ENCODE assay signal across 9 mouse cellular contexts in genomic region chr7:123503358-123503757, GRCm38 (mm10). TPM values are rescaled to one million over a fixed set of nuclear protein-coding genes. Genes with fewer than 3 reads are reported as not detected.
DNase-seq lines count a peak whose midpoint lies in the region; ATAC-seq and TF ChIP-seq lines count a peak whose summit lies in the region.
"Had no signal": no experiment of that assay in that cellular context is flagged by ENCODE, and none has a peak within 500 bp of the region (broad histone marks: within the 10 kb centered on the region; RNA-seq: fewer than 3 reads in every experiment).

No protein-coding gene starts in this region.

- DNase-seq in kidney, adult 2 months = peak; percentile 30
- peak; percentile 23 to 72 for DNase-seq in adrenal gland, adult (ENCODE audit: inconsistent age in 2 of 2, low spot score in 1 of 2)
- DNase-seq in heart, postnatal 4 days = peak; percentile 77
- DNase-seq in retina, postnatal 1 day = peak; percentile 56
- no peak for DNase-seq in frontal cortex, postnatal 25 days (ENCODE audit: low spot score in 2 of 2)

- no peaks in the 10 kb centered on the region for H3K36me3 ChIP-seq in kidney, adult 2 months (ENCODE audit: control insufficient read depth, insufficient read depth, low read length)
- H3K36me3 ChIP-seq in kidney, embryonic 14.5 days (ENCODE audit: control insufficient read depth, insufficient read depth, low read length) = no peaks in the 10 kb centered on the region

- TF ChIP-seq POLR2A in kidney, adult 2 months (IDR thresholded peaks at IDR 0.05; ENCODE audit: low read depth, low read length) = no peak

- peaks cover 17% of the 10 kb centered on the region for H3K9me3 ChIP-seq in kidney, embryonic 14.5 days (ENCODE audit: control insufficient read depth, low read length)

- 36% methylated on average over 1 of the region's 1 CpGs for WGBS in kidney, adult 2 months
- WGBS in kidney, embryonic 14.5 days = 17% methylated on average over 1 of the region's 1 CpGs

- H3K4me3 ChIP-seq in kidney, adult 2 months (ENCODE audit: insufficient read depth, low read depth, low read length) = no peak overlapping the region
- no peak overlapping the region for H3K4me3 ChIP-seq in kidney, embryonic 14.5 days (ENCODE audit: low read length)

- no peak overlapping the region for H3K4me2 ChIP-seq in kidney, embryonic 14.5 days (replicated peaks; ENCODE audit: low read depth, low read length)

- no peaks in the 10 kb centered on the region; the same call in 1 of the 2 replicates for H3K27me3 ChIP-seq in kidney, adult 2 months (replicated peaks; ENCODE audit: control insufficient read depth, insufficient read depth, low read length)
- no peaks in the 10 kb centered on the region for H3K27me3 ChIP-seq in kidney, embryonic 14.5 days (ENCODE audit: control insufficient read depth, insufficient read depth, low read length)

- no peak for ATAC-seq in kidney, embryonic 14.5 days (ENCODE audit: low FRiP score, low TSS enrichment)
- ATAC-seq in granulocyte monocyte progenitor cell, adult 5-6 weeks (replicated peaks; ENCODE audit: poor library complexity, severe bottlenecking) = no peak
- no peak for ATAC-seq in frontal cortex, adult (ENCODE audit: low TSS enrichment)

- no peaks in the 10 kb centered on the region for H3K4me1 ChIP-seq in kidney, adult 2 months (ENCODE audit: control insufficient read depth, insufficient read depth, low read length)
- H3K4me1 ChIP-seq in kidney, embryonic 14.5 days (ENCODE audit: control insufficient read depth, insufficient read depth, low read length) = peaks cover 4% of the 10 kb centered on the region; the same call in 1 of the 2 replicates

- no peak overlapping the region for H3K9ac ChIP-seq in kidney, embryonic 14.5 days (ENCODE audit: low read depth, low read length)

- H3K27ac ChIP-seq in kidney, adult 2 months (ENCODE audit: insufficient read depth, low read depth, low read length) = no peak overlapping the region
- no peak overlapping the region for H3K27ac ChIP-seq in kidney, embryonic 14.5 days (ENCODE audit: low read depth, low read length)

- no peak for TF ChIP-seq CTCF in kidney, adult 2 months (conservative IDR thresholded peaks at IDR 0.05; ENCODE audit: insufficient read depth, insufficient read length, low read depth, low read length)

RNA-seq across cellular contexts. Expression of gene Zkscan2, which starts 3.1 kb away (rescaled TPM):
- polyA plus RNA-seq in kidney, adult 2 months (2012; rRNA removed) = 0.06 and 0.07 TPM in 2 replicates
- polyA plus RNA-seq in kidney, embryonic 14.5 days (2014; fragmentation: Nextera tagmentation; extraction: Ambion mirVana) = 2.4 and 5.0 TPM in 2 replicates
- 1 to 10 TPM; 1.3 to 1.5 TPM for total RNA-seq in heart, postnatal 4 days (2021)
- 0.11 TPM in 1 of 2 replicates, not detected in the other for total RNA-seq in granulocyte monocyte progenitor cell, adult 5-6 weeks (2014; fragmentation: Nextera tagmentation)
- not detected in 2 replicates for total RNA-seq in granulocyte monocyte progenitor cell, adult 5-6 weeks (2017)

RNA-seq across cellular contexts. Expression of gene Aqp8, which starts 41.3 kb away (rescaled TPM):
- 1.1 TPM in 2 replicates for polyA plus RNA-seq in kidney, adult 2 months (2012; rRNA removed)
- polyA plus RNA-seq in kidney, embryonic 14.5 days (2014; fragmentation: Nextera tagmentation; extraction: Ambion mirVana) = not detected in 2 replicates
- total RNA-seq in heart, postnatal 4 days (2021) = 1 to 10 TPM; 3.2 to 4.8 TPM
- total RNA-seq in granulocyte monocyte progenitor cell, adult 5-6 weeks (2014; fragmentation: Nextera tagmentation) = not detected in 2 replicates
- total RNA-seq in granulocyte monocyte progenitor cell, adult 5-6 weeks (2017) = not detected in 2 replicates
- polyA plus RNA-seq: large intestine, adult 2 months had no signal

Comparison
In these comparisons a context has a peak if more than half of its experiments do, and no peak if none do; other contexts are left out.
1. DNase-seq: peak in kidney, adult 2 months (single experiment), adrenal gland, adult (2 of 2), heart, postnatal 4 days (single experiment) and retina, postnatal 1 day (single experiment); none in frontal cortex, postnatal 25 days (0 of 2).
2. RNA of gene Aqp8, which starts 41.3 kb away (total RNA-seq): 3.2 to 4.8 TPM in heart, postnatal 4 days; not detected in granulocyte monocyte progenitor cell, adult 5-6 weeks; every median in the first group is over 4 times any median in the second.